Mouse (Mus musculus) liver, postnatal 0 days (tissue): ENCODE measurements around the gene Olfr1378. TPM values are rescaled to one million over a fixed set of nuclear protein-coding genes. Genes with fewer than 3 reads are reported as not detected.

Source experiments
- ATAC-seq: fragments of 200-750 bp; cut with Nextera tagmentation; 2 replicates; pipeline ENCODE4 v1.8.0; 2017; ENCODE audit warnings: mild to moderate bottlenecking, moderate library complexity
- DNase-seq: peaks from one replicate; pipeline ENCODE4 v3.0.0-alpha.2; 2016
- H3K27ac ChIP-seq: fragments of 300-500 bp; sonication (generic); 2 replicates; pipeline ENCODE4 v1.5.1; 2014; ENCODE audit warnings: antibody characterized with exemption, moderate library complexity, mild to moderate bottlenecking, low read depth
- H3K27me3 ChIP-seq: fragments of 300-500 bp; sonication (generic); 2 replicates; pipeline ENCODE4 v1.6.1; 2014; ENCODE audit warnings: low read length, control low read depth, mixed read lengths; ENCODE audit not compliant: insufficient read depth
- H3K36me3 ChIP-seq: fragments of 300-500 bp; sonication (generic); replicated peaks from 2 replicates; pipeline ENCODE4 v1.6.1; 2014; ENCODE audit warnings: mild to moderate bottlenecking, control low read depth, low read length, moderate library complexity, mixed read lengths; ENCODE audit not compliant: insufficient read depth
- H3K4me1 ChIP-seq: fragments of 300-500 bp; sonication (generic); 2 replicates; pipeline ENCODE4 v1.6.1; 2014; ENCODE audit warnings: antibody characterized with exemption, mild to moderate bottlenecking, control low read depth; ENCODE audit not compliant: insufficient read depth
- H3K4me2 ChIP-seq: fragments of 300-500 bp; sonication (generic); 2 replicates; pipeline ENCODE4 v1.6.1; 2014; ENCODE audit warnings: low read depth, mild to moderate bottlenecking, low read length, moderate library complexity, mixed read lengths
- H3K4me3 ChIP-seq: fragments of 300-500 bp; sonication (generic); 2 replicates; pipeline ENCODE4 v1.5.1; 2014; ENCODE audit warnings: low read depth, low read length
- H3K9ac ChIP-seq: fragments of 300-500 bp; sonication (generic); replicated peaks from 2 replicates; pipeline ENCODE4 v1.6.1; 2014; ENCODE audit warnings: mild to moderate bottlenecking, moderate library complexity
- H3K9me3 ChIP-seq: fragments of 300-500 bp; sonication (generic); 2 replicates; pipeline ENCODE4 v1.6.1; 2016; ENCODE audit warnings: mild to moderate bottlenecking, control low read depth, low read length, mixed read lengths
- CTCF ChIP-seq: sonication (generic); IDR thresholded peaks from 2 replicates; pipeline ENCODE4 v1.5.1; 2016; ENCODE audit warnings: antibody characterized with exemption, low read depth
- EP300 ChIP-seq: IDR thresholded peaks from 2 replicates; pipeline ENCODE4 v1.6.1; 2016; ENCODE audit warnings: antibody characterized with exemption, low read depth, mild to moderate bottlenecking
- WGBS: fragments of 180-500 bp; shearing (Covaris S2); extraction: QIAGEN DNeasy Blood & Tissue Kit; methylation state at CpG from one replicate; pipeline ENCODE4 v1.1.7; 2014; ENCODE audit not compliant: insufficient replicate concordance; 5-methylcytosine and 5-hydroxymethylcytosine counted together
- polyA plus RNA-seq: library from polyadenylated mRNA; unstranded; fragments of >200 nt; fragmentation: Nextera tagmentation; extraction: Ambion mirVana; gene quantifications from 2 replicates; pipeline ENCODE4 v1.2.1, GENCODE M21; 2015

Olfr1378 gene
- polyA plus RNA-seq, 1 experiment from 2014 or later = not detected

- Histone ChIP-seq H3K9me3 (no peaks in the 10 kb centered on the region; the same call in 1 of the 2 replicates), H3K27me3 (no peaks in the 10 kb centered on the region), H3K9ac (no peak overlapping the region), H3K36me3 (no peaks in the 10 kb centered on the region), H3K4me3 (no peak overlapping the region), H3K27ac (no peak overlapping the region), H3K4me2 (no peak overlapping the region), H3K4me1 (no peaks in the 10 kb centered on the region)
- TF ChIP-seq CTCF (peak; percentile 24; the same call in 1 of the 2 replicates), EP300 (no peak)
- peak; percentile 17 for DNase-seq
- WGBS = 60% methylated on average over 4 of the region's 4 CpGs
- ATAC-seq = no peak
Observed at GRCm38 (mm10) chr11:50977216-50977615, 10.9 kb downstream of the Olfr1378 start.

DNA sequence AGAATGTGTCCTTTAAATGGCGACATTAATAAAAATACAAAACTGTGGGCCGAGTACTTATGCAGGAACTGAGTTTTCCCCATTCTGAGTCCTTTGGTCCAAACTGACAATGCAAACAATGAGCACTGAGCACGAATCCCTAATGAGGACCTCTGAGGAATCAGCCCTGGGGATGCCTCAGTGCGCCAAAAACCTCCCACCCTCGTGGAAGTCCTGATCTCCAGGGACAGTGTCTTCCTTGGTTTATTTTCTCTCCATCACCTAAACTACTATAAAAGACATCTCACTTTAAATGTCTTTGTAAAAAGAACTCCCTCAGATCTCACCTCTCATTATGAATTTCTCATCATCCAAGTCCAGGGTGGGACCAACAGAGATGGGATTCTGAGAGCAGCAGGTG lies 15.3 kb downstream of the Olfr1378 start, which contains the start of gene Olfr1377:
TSS of gene Olfr1377 (plus strand) at position 301 of the 400 bp plus-strand sequence.
- ATAC-seq (no peak), DNase-seq (no peak)
- no peaks in the 10 kb centered on the region for H3K36me3 ChIP-seq
- no peak within 1 kb of the TSS for H3K4me3 ChIP-seq
- no peak within 1 kb of the TSS for H3K9ac ChIP-seq
- TF ChIP-seq CTCF (no peak), EP300 (no peak)
- H3K27ac ChIP-seq = no peak within 1 kb of the TSS
- WGBS = 63% methylated on average over 5 of the region's 5 CpGs
- H3K27me3 ChIP-seq = no peaks in the 10 kb centered on the region
- no peaks in the 10 kb centered on the region for H3K4me1 ChIP-seq
- no peaks in the 10 kb centered on the region; the same call in 1 of the 2 replicates for H3K9me3 ChIP-seq
- no peak within 1 kb of the TSS for H3K4me2 ChIP-seq

- no peaks in the 10 kb centered on the region for H3K36me3 ChIP-seq
- no peak for DNase-seq
- H3K4me3 ChIP-seq = no peak within 1 kb of the TSS
- no peak within 1 kb of the TSS for H3K27ac ChIP-seq
- H3K9ac ChIP-seq = no peak within 1 kb of the TSS
- H3K4me1 ChIP-seq = no peaks in the 10 kb centered on the region
- TF ChIP-seq EP300 = no peak
- no peak for TF ChIP-seq CTCF
- no peak for ATAC-seq
- H3K9me3 ChIP-seq = no peaks in the 10 kb centered on the region
- H3K27me3 ChIP-seq = no peaks in the 10 kb centered on the region
- 62% methylated on average over 5 of the region's 5 CpGs for WGBS
- H3K4me2 ChIP-seq = no peak within 1 kb of the TSS
Observed at GRCm38 (mm10) chr11:51003296-51003695, 37.0 kb downstream of the Olfr1378 start, which contains the start of gene Olfr51. Gene Olfr51 (plus strand): TSS chr11:51003596.

- no peak overlapping the region for H3K4me2 ChIP-seq
- DNase-seq (peak; percentile 67), ATAC-seq (peak; percentile 56)
- no peaks in the 10 kb centered on the region for H3K36me3 ChIP-seq
- no peaks in the 10 kb centered on the region for H3K9me3 ChIP-seq
- TF ChIP-seq CTCF = no peak
- TF ChIP-seq EP300 = no peak
- H3K4me1 ChIP-seq = no peaks in the 10 kb centered on the region
- no peak overlapping the region for H3K9ac ChIP-seq
- WGBS = 57% methylated on average over 5 of the region's 5 CpGs
- no peak overlapping the region for H3K4me3 ChIP-seq
- H3K27ac ChIP-seq = no peak overlapping the region
- no peaks in the 10 kb centered on the region for H3K27me3 ChIP-seq
Observed at GRCm38 (mm10) chr11:51011821-51012220, 45.5 kb downstream of the Olfr1378 start.

- DNase-seq (no peak), ATAC-seq (no peak)
- Histone ChIP-seq H3K4me1 (no peaks in the 10 kb centered on the region), H3K4me2 (no peak within 1 kb of the TSS), H3K27me3 (no peaks in the 10 kb centered on the region), H3K9ac (no peak within 1 kb of the TSS), H3K27ac (no peak within 1 kb of the TSS), H3K4me3 (no peak within 1 kb of the TSS), H3K36me3 (no peaks in the 10 kb centered on the region), H3K9me3 (no peaks in the 10 kb centered on the region)
- WGBS = 65% methylated on average over 1 of the region's 1 CpGs
- TF ChIP-seq CTCF (no peak), EP300 (no peak)
Observed at GRCm38 (mm10) chr11:51013936-51014335, 47.6 kb downstream of the Olfr1378 start, which contains the start of gene Olfr54. Gene Olfr54 (plus strand): TSS chr11:51014236.

GRCm38 (mm10) chr11:51016341-51016740 lies 50.0 kb downstream of the Olfr1378 start:
- TF ChIP-seq EP300 (no peak), CTCF (no peak)
- Histone ChIP-seq H3K9me3 (no peaks in the 10 kb centered on the region), H3K36me3 (no peaks in the 10 kb centered on the region), H3K9ac (no peak overlapping the region), H3K27me3 (no peaks in the 10 kb centered on the region), H3K4me1 (no peaks in the 10 kb centered on the region), H3K27ac (no peak overlapping the region), H3K4me3 (no peak overlapping the region), H3K4me2 (no peak overlapping the region)
- DNase-seq = no peak
- peak; percentile 64 for ATAC-seq
- 36% methylated on average over 2 of the region's 2 CpGs for WGBS

Other genes with a start within 250 kb of the Olfr1378 start
- gene Zfp354c, start 138.8 kb upstream of the Olfr1378 start, polyA plus RNA-seq = 0.21 and 0.39 TPM in 2 replicates
- 0.08 and 0.15 TPM in 2 replicates for gene Zfp879, start 125.0 kb upstream of the Olfr1378 start, polyA plus RNA-seq
- 0.12 TPM in 1 of 2 replicates, not detected in the other for gene Grm6, start 115.8 kb upstream of the Olfr1378 start, polyA plus RNA-seq
- 0.12 and 0.17 TPM in 2 replicates for gene Zfp454, start 78.9 kb upstream of the Olfr1378 start, polyA plus RNA-seq
- gene Zfp2, start 50.4 kb upstream of the Olfr1378 start, polyA plus RNA-seq = 1.3 and 1.5 TPM in 2 replicates
- 0.33 and 0.36 TPM in 2 replicates for gene Zfp354b, start 34.9 kb upstream of the Olfr1378 start, polyA plus RNA-seq
- gene 4933414I15Rik, start 22.8 kb upstream of the Olfr1378 start, polyA plus RNA-seq = not detected in 2 replicates
- gene Prop1, start 12.8 kb upstream of the Olfr1378 start, polyA plus RNA-seq = not detected in 2 replicates
- not detected in 2 replicates for gene Olfr1377, start 15.4 kb downstream of the Olfr1378 start, polyA plus RNA-seq
- gene Olfr51, start 37.1 kb downstream of the Olfr1378 start, polyA plus RNA-seq = not detected in 2 replicates
- not detected in 2 replicates for gene Olfr54, start 47.7 kb downstream of the Olfr1378 start, polyA plus RNA-seq
- not detected in 2 replicates for gene Olfr1375, start 81.6 kb downstream of the Olfr1378 start, polyA plus RNA-seq
- 0.86 and 0.94 TPM in 2 replicates for gene Zfp354a, start 92.7 kb downstream of the Olfr1378 start, polyA plus RNA-seq